Mouse (Mus musculus) small intestine, adult 2 months (tissue): ENCODE measurements around the gene Rpl35a. TPM values are rescaled to one million over a fixed set of nuclear protein-coding genes. Genes with fewer than 3 reads are reported as not detected.

Experiments used
- H3K27ac ChIP-seq: fragments of 200-500 bp; 2 replicates; pipeline ENCODE4 v1.5.1; 2012; ENCODE audit warnings: low read depth, low read length, control low read depth, inconsistent platforms; ENCODE audit not compliant: insufficient read depth
- H3K27me3 ChIP-seq: fragments of 200-500 bp; 2 replicates; pipeline ENCODE4 v1.6.1; 2012; ENCODE audit warnings: mild to moderate bottlenecking, moderate library complexity, low read length, inconsistent platforms; ENCODE audit not compliant: control insufficient read depth, insufficient read depth
- H3K36me3 ChIP-seq: fragments of 200-500 bp; 2 replicates; pipeline ENCODE4 v1.6.1; 2012; ENCODE audit warnings: mild to moderate bottlenecking, low read length, control low read depth, inconsistent platforms; ENCODE audit not compliant: control insufficient read depth, insufficient read depth
- H3K4me1 ChIP-seq: fragments of 200-500 bp; 2 replicates; pipeline ENCODE4 v1.6.1; 2012; ENCODE audit warnings: low read length, inconsistent platforms, mixed read lengths; ENCODE audit not compliant: control insufficient read depth, insufficient read depth, insufficient read length
- H3K4me3 ChIP-seq: fragments of 200-500 bp; 2 replicates; pipeline ENCODE4 v1.5.1; 2012; ENCODE audit warnings: low read depth, mild to moderate bottlenecking, control low read depth, inconsistent platforms, low read length, moderate library complexity
- CTCF ChIP-seq: fragments of 200-500 bp; IDR thresholded peaks from 2 replicates; pipeline ENCODE4 v1.5.1; 2012; ENCODE audit warnings: low read depth, mild to moderate bottlenecking, control low read depth, inconsistent platforms, low read length, moderate library complexity, mixed read lengths; ENCODE audit not compliant: insufficient replicate concordance, insufficient read length; ENCODE audit errors: extremely low read depth
- POLR2A ChIP-seq: fragments of 200-500 bp; IDR thresholded peaks from 2 replicates; pipeline ENCODE4 v1.6.1; 2012; ENCODE audit warnings: low read depth, mild to moderate bottlenecking, control low read depth, inconsistent platforms, low read length, moderate library complexity
- WGBS: fragments of 180-500 bp; shearing (Covaris S2); methylation state at CpG from one replicate; pipeline ENCODE4 v1.1.7; 2018; 5-methylcytosine and 5-hydroxymethylcytosine counted together
- polyA plus RNA-seq: library from polyadenylated mRNA; depleted of rRNA; stranded (reverse); fragments of >200 nt; gene quantifications from 2 replicates; pipeline ENCODE4 v1.2.3, GENCODE M21; 2012

Gene Rpl35a
- polyA plus RNA-seq, 1 experiment: 67.4 TPM

- TF ChIP-seq POLR2A: no peak
- no peak for TF ChIP-seq CTCF
- Histone ChIP-seq H3K36me3 (peaks cover 28% of the 10 kb centered on the region), H3K27ac (no peak overlapping the region), H3K4me1 (peaks cover 2% of the 10 kb centered on the region; the same call in 1 of the 2 replicates), H3K27me3 (no peaks in the 10 kb centered on the region), H3K4me3 (no peak overlapping the region)
- WGBS: 77% methylated on average over 2 of the region's 2 CpGs
These were observed 40.3 kb upstream of the Rpl35a start for GRCm38 (mm10) chr16:33015986-33016385.

- Histone ChIP-seq H3K36me3 (peaks cover 21% of the 10 kb centered on the region), H3K27me3 (no peaks in the 10 kb centered on the region), H3K27ac (no peak overlapping the region), H3K4me3 (no peak overlapping the region), H3K4me1 (peaks cover 2% of the 10 kb centered on the region; the same call in 1 of the 2 replicates)
- WGBS: 49% methylated on average over 5 of the region's 5 CpGs
- TF ChIP-seq POLR2A (no peak), CTCF (no peak)
These were observed 38.4 kb upstream of the Rpl35a start for GRCm38 (mm10) chr16:33017677-33018349.

- TF ChIP-seq POLR2A (no peak), CTCF (no peak)
These were observed 37.0 kb upstream of the Rpl35a start for GRCm38 (mm10) chr16:33019117-33019770.

GRCm38 (mm10) chr16:33021381-33021780 lies 34.9 kb upstream of the Rpl35a start:
- Histone ChIP-seq H3K4me1 (peaks cover 2% of the 10 kb centered on the region; the same call in 1 of the 2 replicates), H3K36me3 (no peaks in the 10 kb centered on the region), H3K27me3 (no peaks in the 10 kb centered on the region), H3K27ac (no peak overlapping the region), H3K4me3 (no peak overlapping the region)
- 67% methylated on average over 3 of the region's 3 CpGs for WGBS
- TF ChIP-seq CTCF (no peak), POLR2A (no peak)

More at GRCm38 (mm10) chr16:33019117-33019770, 37.0 kb upstream of the Rpl35a start:
- WGBS: 27% methylated on average over 21 of the region's 21 CpGs
- Histone ChIP-seq H3K4me3 (peak overlapping the region; percentile 59), H3K4me1 (peaks cover 2% of the 10 kb centered on the region; the same call in 1 of the 2 replicates), H3K27me3 (no peaks in the 10 kb centered on the region), H3K36me3 (peaks cover 9% of the 10 kb centered on the region), H3K27ac (no peak overlapping the region)

- peak; percentile 97 for TF ChIP-seq CTCF
- no peak for TF ChIP-seq POLR2A
- 2% methylated on average over 4 of the region's 4 CpGs for WGBS
- Histone ChIP-seq H3K4me1 (0 out of 2 replicates have a peak, but pooled peaks cover 2% of the 10 kb centered on the region), H3K27me3 (no peaks in the 10 kb centered on the region), H3K4me3 (no peak overlapping the region), H3K27ac (no peak overlapping the region), H3K36me3 (no peaks in the 10 kb centered on the region)
These were observed 32.5 kb upstream of the Rpl35a start for GRCm38 (mm10) chr16:33023750-33024149.

- 71% methylated on average over 8 of the region's 8 CpGs for WGBS
- no peaks in the 10 kb centered on the region for H3K36me3 ChIP-seq
- H3K27ac ChIP-seq: no peak overlapping the region
- no peak for TF ChIP-seq CTCF
- TF ChIP-seq POLR2A: no peak
- peaks cover 3% of the 10 kb centered on the region; the same call in 1 of the 2 replicates for H3K27me3 ChIP-seq
- no peaks in the 10 kb centered on the region for H3K4me1 ChIP-seq
- H3K4me3 ChIP-seq: no peak overlapping the region
These were observed 31.7 kb upstream of the Rpl35a start for GRCm38 (mm10) chr16:33024456-33025104.

- TF ChIP-seq CTCF (no peak), POLR2A (no peak)
- WGBS: 90% methylated on average over 7 of the region's 7 CpGs
- Histone ChIP-seq H3K4me3 (no peak overlapping the region), H3K4me1 (no peaks in the 10 kb centered on the region), H3K27ac (no peak overlapping the region), H3K36me3 (no peaks in the 10 kb centered on the region), H3K27me3 (peaks cover 3% of the 10 kb centered on the region; the same call in 1 of the 2 replicates)
These were observed 29.9 kb upstream of the Rpl35a start for GRCm38 (mm10) chr16:33026357-33026756.
